Mouse (Mus musculus) cerebellum, adult 2 months (tissue): ENCODE data around the gene Ctnnd1.

ENCODE experiments used
- CTCF ChIP-seq: fragments of 200-500 bp; IDR thresholded peaks from 2 replicates; pipeline ENCODE4 v1.5.1; 2011; ENCODE audit warnings: low read depth, mild to moderate bottlenecking, control low read depth, low read length, moderate library complexity, borderline replicate concordance; ENCODE audit not compliant: insufficient read depth
- POLR2A ChIP-seq: fragments of 200-500 bp; IDR thresholded peaks from 2 replicates; pipeline ENCODE4 v1.6.1; 2011; ENCODE audit warnings: low read length, control low read depth, borderline replicate concordance; ENCODE audit not compliant: insufficient read depth

DNA sequence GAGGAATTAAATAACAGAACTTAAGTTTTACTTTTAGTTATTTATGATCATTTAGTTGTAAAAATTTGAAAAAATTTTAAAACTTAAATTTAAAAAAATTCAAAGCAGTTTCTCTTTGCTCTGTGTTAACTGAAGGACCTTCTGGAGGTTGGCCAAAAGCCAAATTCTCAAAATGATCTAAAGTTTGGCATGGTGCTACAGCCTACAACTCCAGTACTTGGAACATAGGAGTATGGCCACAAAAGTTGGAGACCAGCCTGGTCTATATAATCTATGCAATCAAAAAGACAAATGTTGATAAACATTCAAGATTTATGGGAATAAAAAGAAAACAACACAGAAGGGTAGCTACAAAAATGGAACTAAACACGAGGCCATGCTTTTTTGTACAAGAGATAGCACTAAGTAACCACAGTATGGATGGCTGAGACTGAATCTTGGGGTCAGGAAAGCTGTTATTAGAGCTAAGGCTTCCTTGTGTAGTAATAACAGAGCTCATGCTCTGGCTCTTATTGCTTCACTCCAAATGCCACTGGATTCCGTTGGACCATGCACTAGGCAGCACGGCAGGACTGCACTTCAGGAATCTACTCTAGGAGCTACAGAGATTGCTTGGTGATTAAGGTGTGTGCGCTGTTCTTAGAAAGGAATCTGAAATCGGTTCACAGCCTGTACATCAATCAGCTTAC is 44.6 kb upstream of the Ctnnd1 start:
- TF ChIP-seq CTCF, result no peak
- TF ChIP-seq POLR2A, result no peak
